ENCODE assay signal across 9 mouse cellular contexts in genomic region chr15:8589503-8590116, GRCm38 (mm10).
A peak's percentile ranks its signal among the peaks of the same experiment; 100 is the strongest.
DNase-seq lines count a peak whose midpoint lies in the region; ATAC-seq and TF ChIP-seq lines count a peak whose summit lies in the region.
"Had no signal": no experiment of that assay in that cellular context is flagged by ENCODE, and none has a peak within 500 bp of the region (broad histone marks: within the 10 kb centered on the region; RNA-seq: fewer than 3 reads in every experiment).

No protein-coding gene starts in this region.

- no peak overlapping the region for H3ac ChIP-seq in C2C12 (ENCODE audit: control insufficient read depth, insufficient read length, low read depth)

- no peak overlapping the region for H3K9ac ChIP-seq in kidney, embryonic 16.5 days (replicated peaks; ENCODE audit: low read length)
- no peak overlapping the region for H3K9ac ChIP-seq in liver, adult 2 months (ENCODE audit: low read depth, low read length)
- no peak overlapping the region for H3K9ac ChIP-seq in stomach, postnatal 0 days (ENCODE audit: low read length)
- H3K9ac ChIP-seq: limb, embryonic 12.5 days had no signal

- no peaks in the 10 kb centered on the region for H3K27me3 ChIP-seq in C2C12 (ENCODE audit: control insufficient read depth, insufficient read depth, insufficient read length)
- H3K27me3 ChIP-seq in kidney, embryonic 16.5 days (ENCODE audit: insufficient read depth, low read length), result no peaks in the 10 kb centered on the region
- no peaks in the 10 kb centered on the region for H3K27me3 ChIP-seq in liver, adult 2 months (ENCODE audit: control insufficient read depth, insufficient read depth, low read length)
- H3K27me3 ChIP-seq in stomach, postnatal 0 days (ENCODE audit: control insufficient read depth, insufficient read depth, low read length), result no peaks in the 10 kb centered on the region
- H3K27me3 ChIP-seq: limb, embryonic 12.5 days had no signal

- peak; percentile 68 for TF ChIP-seq CTCF in C2C12 (IDR thresholded peaks at IDR 0.05; ENCODE audit: control insufficient read depth, insufficient read depth, insufficient read length)
- peak; percentile 88 for TF ChIP-seq CTCF in cortical plate, adult 2 months (IDR thresholded peaks at IDR 0.05; ENCODE audit: extremely low read depth, insufficient read depth, low read length)
- peak; percentile 68 for TF ChIP-seq CTCF in liver, adult 2 months (IDR thresholded peaks at IDR 0.05; ENCODE audit: low read depth, low read length)
- peak; percentile 94 for TF ChIP-seq CTCF in stomach, postnatal 0 days (IDR thresholded peaks at IDR 0.05; ENCODE audit: low read depth)

- H3K79me3 ChIP-seq in C2C12 (ENCODE audit: low read depth), result no peaks in the 10 kb centered on the region

- TF ChIP-seq EP300 in stomach, postnatal 0 days (optimal IDR thresholded peaks at IDR 0.05), result no peak

- peak; percentile 79 for ATAC-seq in granulocyte monocyte progenitor cell, adult 5-6 weeks (replicated peaks; ENCODE audit: poor library complexity, severe bottlenecking)
- ATAC-seq in kidney, embryonic 16.5 days (ENCODE audit: low FRiP score, low TSS enrichment), result no peak
- no peak for ATAC-seq in stomach, postnatal 0 days (ENCODE audit: low FRiP score, low TSS enrichment)

- no peaks in the 10 kb centered on the region for H3K4me1 ChIP-seq in cortical plate, adult 2 months (ENCODE audit: control insufficient read depth, insufficient read depth, low read length)
- no peaks in the 10 kb centered on the region for H3K4me1 ChIP-seq in kidney, embryonic 16.5 days (ENCODE audit: insufficient read depth, low read length)
- H3K4me1 ChIP-seq in liver, adult 2 months (ENCODE audit: control insufficient read depth, insufficient read depth, low read length), result no peaks in the 10 kb centered on the region
- H3K4me1 ChIP-seq in stomach, postnatal 0 days (replicated peaks; ENCODE audit: control insufficient read depth, insufficient read depth), result no peaks in the 10 kb centered on the region

- DNase-seq in adipocyte (ENCODE audit: low spot score), result peak; percentile 90
- DNase-seq in liver, adult 2 months (ENCODE audit: extremely low read depth, low read depth, low spot score), result peak; percentile 72
- DNase-seq in naive thymus-derived CD4-positive, alpha-beta T cell, adult 2 months (ENCODE audit: low read depth), result peak; percentile 93
- DNase-seq in stomach, postnatal 0 days (ENCODE audit: low spot score), result peak; percentile 84

- H3K9me3 ChIP-seq in kidney, embryonic 16.5 days (ENCODE audit: low read length), result no peaks in the 10 kb centered on the region
- no peaks in the 10 kb centered on the region for H3K9me3 ChIP-seq in stomach, postnatal 0 days (ENCODE audit: control insufficient read depth, low read length)
- H3K9me3 ChIP-seq: limb, embryonic 12.5 days had no signal

- peak overlapping the region; percentile 28; the same call in 1 of the 2 replicates for H3K4me2 ChIP-seq in kidney, embryonic 16.5 days (replicated peaks; ENCODE audit: low read depth, low read length)
- no peak overlapping the region for H3K4me2 ChIP-seq in stomach, postnatal 0 days (replicated peaks; ENCODE audit: low read depth)
- H3K4me2 ChIP-seq: limb, embryonic 12.5 days had no signal

- H3K79me2 ChIP-seq in C2C12 (ENCODE audit: control insufficient read depth, insufficient read depth), result no peaks in the 10 kb centered on the region
- H3K79me2 ChIP-seq in liver, adult 2 months (ENCODE audit: control insufficient read depth, insufficient read depth, low read length), result no peaks in the 10 kb centered on the region

- no peak overlapping the region for H3K27ac ChIP-seq in cortical plate, adult 2 months (ENCODE audit: insufficient read depth, low read length)
- no peak overlapping the region for H3K27ac ChIP-seq in kidney, embryonic 16.5 days (ENCODE audit: low read length)
- H3K27ac ChIP-seq in liver, adult 2 months (replicated peaks; ENCODE audit: insufficient read depth, low read depth, low read length), result no peak overlapping the region
- no peak overlapping the region for H3K27ac ChIP-seq in stomach, postnatal 0 days (replicated peaks)
- H3K27ac ChIP-seq: limb, embryonic 12.5 days had no signal

- no peak for TF ChIP-seq POLR2A in cortical plate, adult 2 months (IDR thresholded peaks at IDR 0.05; ENCODE audit: extremely low read depth, insufficient read depth, low read length)
- no peak for TF ChIP-seq POLR2A in liver, adult 2 months (IDR thresholded peaks at IDR 0.05; ENCODE audit: extremely low read depth, insufficient read depth, low read length)

- no peaks in the 10 kb centered on the region for H3K36me3 ChIP-seq in C2C12 (ENCODE audit: control insufficient read depth, insufficient read depth)
- no peaks in the 10 kb centered on the region for H3K36me3 ChIP-seq in kidney, embryonic 16.5 days (ENCODE audit: insufficient read depth, low read length)
- no peaks in the 10 kb centered on the region for H3K36me3 ChIP-seq in liver, adult 2 months (ENCODE audit: control insufficient read depth, insufficient read depth, low read length)
- no peaks in the 10 kb centered on the region for H3K36me3 ChIP-seq in stomach, postnatal 0 days (ENCODE audit: control insufficient read depth, insufficient read depth, low read length)
- H3K36me3 ChIP-seq: limb, embryonic 12.5 days had no signal

- H3K4me3 ChIP-seq in C2C12 (ENCODE audit: insufficient read depth, poor library complexity, severe bottlenecking), result no peak overlapping the region
- no peak overlapping the region for H3K4me3 ChIP-seq in cortical plate, adult 2 months (ENCODE audit: insufficient read depth, low read length)
- H3K4me3 ChIP-seq in kidney, embryonic 16.5 days (ENCODE audit: low read length), result no peak overlapping the region
- H3K4me3 ChIP-seq in liver, adult 2 months (ENCODE audit: insufficient read depth, low read depth, low read length), result no peak overlapping the region; the same call in 1 of the 2 replicates
- H3K4me3 ChIP-seq in stomach, postnatal 0 days (ENCODE audit: low read depth, low read length), result no peak overlapping the region
- H3K4me3 ChIP-seq: limb, embryonic 12.5 days had no signal

- 21% methylated on average over 11 of the region's 11 CpGs for WGBS in kidney, embryonic 16.5 days
- 15% methylated on average over 11 of the region's 11 CpGs for WGBS in liver, adult 2 months
- 17% methylated on average over 11 of the region's 11 CpGs for WGBS in stomach, postnatal 0 days

TF ChIP-seq in C2C12, 6 proteins besides CTCF, POLR2A, EP300 and RAD21:
- TF ChIP-seq MYOG (IDR thresholded peaks at IDR 0.05; ENCODE audit: control insufficient read depth, extremely low read depth, insufficient read length) (no peak), CEBPB (IDR thresholded peaks at IDR 0.05; ENCODE audit: low read depth) (no peak)
